Mouse (Mus musculus) heart, adult 8-10 months (tissue): Measurements from ENCODE around the gene Spn. TPM values are rescaled to one million over a fixed set of nuclear protein-coding genes. Genes with fewer than 3 reads are reported as not detected.
A peak's percentile ranks its signal among the peaks of the same experiment; 100 is the strongest.
"Not testable (repeated sequence)": the region's sequence is repeated elsewhere in the genome, so short reads cannot be mapped to it uniquely, and the experiment has no call there.

Experiments used
- DNase-seq: peaks from one replicate; pipeline ENCODE4 v3.0.0; 2022; ENCODE audit warnings: low spot score
- total RNA-seq, 4 experiments: library from RNA; stranded (reverse); gene quantifications; 2 replicates each; pipeline ENCODE4 v1.2.4; 2022

Spn gene
- under 1 TPM; 0.38 to 0.57 (median 0.46) TPM for total RNA-seq

DNA sequence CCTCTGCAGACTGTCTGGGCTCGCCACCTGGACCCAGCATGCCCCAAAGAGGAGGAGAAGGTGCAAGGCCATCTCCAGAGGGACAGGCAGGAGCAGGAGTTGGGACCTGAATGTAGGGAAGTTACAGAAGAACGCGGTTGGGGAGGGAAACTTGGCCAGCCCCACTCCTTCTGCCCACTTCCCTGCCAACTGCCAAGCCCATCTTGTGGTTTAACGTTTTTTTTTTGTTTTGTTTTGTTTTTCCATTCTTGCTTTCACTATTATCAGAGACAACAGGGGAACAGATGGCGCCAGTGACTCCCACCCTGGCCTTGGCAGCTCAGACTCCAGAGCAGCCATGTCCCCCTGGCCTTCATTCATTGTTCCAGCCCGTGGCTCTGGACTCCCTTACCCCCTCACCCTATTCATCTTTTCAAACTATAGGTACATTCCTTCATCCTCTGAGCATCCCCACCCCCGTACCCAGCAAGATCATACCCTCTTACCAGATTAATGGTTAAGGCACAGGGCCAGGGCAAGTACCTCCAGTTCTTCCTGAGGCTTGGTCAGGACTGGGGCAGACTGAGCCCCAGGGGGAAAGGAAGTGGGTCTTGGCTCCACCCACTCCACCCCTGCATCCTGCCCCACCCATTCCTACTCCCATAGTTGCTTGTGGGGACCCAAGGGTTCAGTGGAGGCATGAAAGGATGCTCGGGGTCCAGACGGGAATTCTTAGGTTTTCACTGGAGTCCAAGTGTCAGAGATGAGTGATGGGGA lies at the start of gene Spn:
Gene Spn (minus strand): TSS at position 562 of the 756 bp plus-strand sequence.
- DNase-seq, result no peak

DNA sequence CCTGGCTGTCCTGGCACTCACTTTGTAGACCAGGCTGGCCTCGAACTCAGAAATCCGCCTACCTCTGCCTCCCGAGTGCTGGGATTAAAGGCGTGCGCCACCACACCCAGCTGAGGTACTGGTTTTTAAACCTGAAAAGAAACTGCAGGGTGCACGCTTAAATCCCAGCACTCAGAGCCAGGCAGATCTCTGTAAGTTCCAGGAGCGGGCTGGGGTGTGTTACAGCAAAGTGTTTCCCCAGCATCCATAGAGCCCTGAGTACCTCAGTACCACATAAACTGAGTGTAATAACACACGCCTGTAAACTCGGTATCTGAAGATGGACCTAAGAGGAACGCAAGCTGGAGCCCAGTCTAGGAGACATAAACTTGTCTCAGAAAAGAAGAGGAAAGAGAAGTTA lies 49.7 kb upstream of the Spn start:
- no peak for DNase-seq

DNA sequence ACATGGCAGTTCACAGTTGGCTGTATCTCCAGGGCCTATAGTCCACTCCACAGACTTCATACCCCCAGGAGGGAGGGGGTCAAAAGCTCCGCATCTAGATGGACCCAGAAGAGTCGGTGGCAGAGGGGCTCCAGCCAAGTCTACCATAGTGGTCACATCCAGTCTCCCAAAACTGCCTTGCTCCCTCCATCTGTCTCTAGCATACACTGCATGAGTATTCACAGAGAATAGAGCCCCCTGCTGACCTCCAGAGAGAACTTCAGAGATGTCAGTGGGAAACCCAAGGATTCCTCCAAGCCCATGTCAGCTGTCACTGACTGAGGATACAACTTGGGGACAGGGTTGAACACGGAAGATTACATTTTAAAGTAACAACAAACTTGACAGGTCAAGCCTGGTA lies 48.0 kb upstream of the Spn start:
- DNase-seq, result no peak

DNA sequence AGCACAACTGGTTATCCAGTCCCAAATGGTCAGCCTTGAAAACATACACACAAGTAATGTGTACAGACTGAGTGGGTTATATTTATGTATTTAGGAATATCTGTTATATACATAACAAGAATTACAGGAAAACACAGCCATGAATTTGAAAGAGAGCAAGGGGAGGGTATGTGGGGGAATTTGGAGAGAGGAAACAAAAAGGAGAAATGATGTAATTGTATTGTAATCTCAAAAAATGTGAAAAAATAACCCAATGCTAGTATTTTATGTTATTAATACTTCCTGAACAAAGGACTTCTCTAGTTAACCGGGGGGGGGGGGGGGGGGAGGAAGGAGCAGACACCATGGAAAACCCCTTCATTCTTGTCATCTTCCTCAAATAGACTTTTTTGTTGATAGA lies 47.1 kb upstream of the Spn start:
- no peak for DNase-seq

DNA sequence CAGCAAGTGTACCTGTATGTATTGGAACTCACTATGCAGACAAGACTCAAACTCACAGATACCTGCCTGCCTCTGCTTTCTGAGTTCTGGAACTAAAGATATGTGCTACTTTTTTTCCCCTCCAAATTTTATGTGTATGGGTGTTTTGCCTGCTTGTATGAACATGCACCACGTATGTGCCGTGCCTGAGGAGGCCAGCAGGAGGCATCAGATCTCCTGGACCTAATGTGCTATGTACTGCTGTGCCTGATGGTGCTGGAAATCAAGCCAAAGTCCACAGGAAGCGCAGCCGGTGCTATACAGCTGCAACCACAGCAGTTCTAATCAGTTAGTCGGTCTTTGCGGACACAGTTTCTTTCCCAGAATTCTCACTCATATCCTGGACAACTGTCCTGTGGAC lies 46.2 kb upstream of the Spn start:
- DNase-seq, result no peak

DNA sequence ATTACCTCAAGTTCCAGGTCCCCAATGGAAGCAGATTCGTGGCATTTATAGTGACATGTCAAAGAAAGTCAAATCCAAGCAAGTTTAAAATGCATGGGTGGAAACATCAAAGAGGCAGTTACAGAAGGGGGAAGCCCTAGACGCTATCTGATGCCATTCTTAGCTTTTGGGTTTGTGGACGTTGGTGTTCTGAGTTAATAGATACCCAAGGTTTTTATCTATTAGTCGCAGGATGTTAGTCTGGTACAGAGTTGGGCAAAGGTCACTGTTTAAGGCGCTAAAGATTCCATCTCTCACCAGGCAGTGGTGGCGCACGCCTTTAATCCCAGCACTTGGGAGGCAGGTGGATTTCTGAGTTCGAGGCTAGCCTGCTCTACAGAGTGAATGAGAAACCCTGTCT lies 45.7 kb upstream of the Spn start:
- no peak for DNase-seq

DNA sequence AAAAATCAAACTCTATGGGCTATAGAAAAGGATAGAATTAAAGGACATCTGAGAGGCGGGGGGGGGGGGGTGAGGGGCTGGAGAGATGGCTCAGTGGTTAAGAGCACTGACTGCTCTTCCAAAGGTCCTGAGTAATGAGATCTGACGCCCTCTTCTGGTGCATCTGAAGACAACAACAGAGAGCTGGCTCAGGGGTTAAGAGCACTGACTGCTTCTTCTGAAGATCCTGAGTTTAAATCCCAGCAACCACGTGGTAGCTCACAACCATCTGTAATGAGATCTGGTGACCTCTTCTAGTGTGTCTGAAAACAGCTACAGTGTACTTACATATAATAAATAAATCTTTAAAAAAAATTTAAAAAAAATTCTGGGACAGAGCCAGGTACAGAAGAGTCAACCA lies 44.1 kb upstream of the Spn start:
- not testable (repeated sequence) for DNase-seq

DNA sequence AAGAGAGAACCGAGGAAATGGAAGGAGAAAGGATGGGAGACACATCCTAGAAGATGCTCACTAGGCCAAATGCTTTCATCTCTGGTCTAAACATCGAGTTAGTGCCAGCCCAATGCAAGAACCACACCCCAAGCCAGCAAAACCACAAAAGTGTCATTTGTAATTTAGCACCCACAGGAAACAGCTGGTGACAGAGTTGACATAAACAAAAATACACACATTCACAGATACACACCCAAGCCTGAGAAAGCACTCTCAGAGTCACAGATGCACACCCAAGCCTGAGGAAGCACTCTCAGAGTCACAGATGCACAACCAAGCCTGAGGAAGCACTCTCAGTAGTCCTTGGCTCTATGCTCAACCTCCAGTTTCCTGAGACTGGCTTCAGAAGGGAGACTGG lies 43.2 kb upstream of the Spn start:
- no peak for DNase-seq

DNA sequence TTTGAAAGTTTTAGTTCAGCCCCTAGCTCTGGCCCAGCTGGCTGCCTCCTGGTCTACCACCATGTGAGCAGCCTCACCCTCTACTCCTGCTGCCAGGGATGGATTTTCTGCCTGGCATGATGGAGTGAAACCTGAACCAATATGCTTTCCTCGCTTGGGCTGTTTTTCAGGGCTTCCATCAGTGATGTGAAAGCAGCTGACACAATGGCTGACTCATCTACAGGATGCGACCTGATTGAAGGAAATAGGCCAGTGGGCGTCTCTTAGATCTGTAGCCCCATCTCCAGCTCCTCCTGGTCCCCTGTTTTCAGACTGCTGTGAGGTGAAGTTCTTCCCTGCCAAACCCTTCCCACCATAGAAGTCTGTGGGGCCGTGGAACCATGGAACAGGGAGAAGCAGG lies 39.3 kb upstream of the Spn start:
- no peak for DNase-seq

DNA sequence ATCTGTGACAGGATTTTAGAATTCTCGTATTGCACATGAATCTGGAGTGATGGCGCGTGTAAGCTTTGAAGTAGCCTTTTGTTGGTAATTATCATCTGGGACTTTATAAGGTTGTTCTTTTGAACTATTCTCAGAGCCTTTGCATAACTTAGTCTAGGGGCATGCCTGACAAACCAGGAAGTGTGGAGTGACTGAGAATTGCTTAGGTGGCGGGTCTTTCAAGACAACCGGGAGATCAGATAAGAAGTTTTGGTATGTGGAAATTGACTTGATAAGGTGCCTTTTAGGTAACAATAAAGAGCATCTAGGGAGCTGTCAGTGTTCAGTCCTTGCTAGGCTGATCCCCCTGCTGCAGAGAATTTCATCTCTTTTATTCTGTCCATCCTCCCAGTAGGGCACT lies 28.9 kb upstream of the Spn start:
- DNase-seq, result no peak

DNA sequence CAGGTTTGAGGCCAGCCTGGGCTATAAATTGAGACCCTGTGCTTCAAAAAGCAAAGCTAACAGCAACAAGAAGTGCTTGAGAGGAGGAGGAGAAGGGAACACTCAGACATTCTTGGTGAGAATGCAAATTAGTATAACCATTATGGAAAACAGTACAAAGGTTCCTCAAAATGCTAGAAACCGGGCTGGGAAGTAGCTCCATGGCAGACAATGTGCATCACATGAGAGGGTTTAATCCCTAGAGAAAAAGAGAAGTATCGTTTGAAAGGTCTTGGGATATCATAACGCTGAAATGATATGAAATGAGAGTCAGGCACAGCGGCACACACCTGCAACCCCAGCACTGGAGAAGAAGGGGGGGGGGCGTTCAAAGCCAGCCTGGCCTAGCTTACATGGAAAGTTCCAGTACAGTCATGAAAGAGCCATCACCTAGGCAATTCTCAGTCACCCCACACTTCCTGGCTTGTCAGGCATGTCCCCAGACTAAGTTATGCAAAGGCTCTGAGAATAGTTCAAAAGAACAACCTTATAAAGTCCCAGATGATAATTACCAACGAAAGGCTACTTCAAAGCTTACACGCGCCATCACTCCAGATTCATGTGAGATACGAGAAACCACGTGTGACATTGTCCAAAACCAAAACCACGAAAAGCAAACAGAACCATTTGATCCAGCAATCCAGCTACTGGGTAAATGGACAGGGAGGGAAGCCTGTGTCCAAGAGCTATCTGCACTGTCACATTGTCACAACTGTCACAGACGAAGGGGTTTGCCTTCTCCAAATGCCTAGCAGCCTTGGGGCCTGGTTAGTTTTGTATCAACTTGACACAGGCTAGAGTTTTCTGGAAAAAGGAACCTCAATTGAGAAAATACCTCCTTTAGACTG lies 28.2 kb upstream of the Spn start:
- DNase-seq, result no peak

DNA sequence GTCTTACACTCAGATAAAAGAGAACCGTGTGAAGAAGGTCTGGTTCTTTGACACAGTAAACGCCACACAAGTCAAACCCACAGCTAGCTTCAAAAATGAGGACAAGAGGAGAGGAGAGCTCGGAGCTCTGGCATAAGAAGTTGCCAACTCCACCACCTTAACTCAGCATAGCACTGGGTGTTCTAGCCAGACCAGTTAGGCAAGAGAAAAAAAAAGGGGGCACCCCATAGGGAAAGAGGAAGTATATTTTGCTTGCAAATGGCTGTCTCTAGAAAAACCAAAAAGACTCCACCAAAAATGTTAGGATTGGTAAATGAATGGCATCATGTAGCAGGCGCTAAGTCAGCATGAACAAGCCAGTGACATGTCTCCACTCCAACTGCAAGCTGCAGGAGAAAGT lies 26.4 kb upstream of the Spn start:
- DNase-seq, result no peak

DNA sequence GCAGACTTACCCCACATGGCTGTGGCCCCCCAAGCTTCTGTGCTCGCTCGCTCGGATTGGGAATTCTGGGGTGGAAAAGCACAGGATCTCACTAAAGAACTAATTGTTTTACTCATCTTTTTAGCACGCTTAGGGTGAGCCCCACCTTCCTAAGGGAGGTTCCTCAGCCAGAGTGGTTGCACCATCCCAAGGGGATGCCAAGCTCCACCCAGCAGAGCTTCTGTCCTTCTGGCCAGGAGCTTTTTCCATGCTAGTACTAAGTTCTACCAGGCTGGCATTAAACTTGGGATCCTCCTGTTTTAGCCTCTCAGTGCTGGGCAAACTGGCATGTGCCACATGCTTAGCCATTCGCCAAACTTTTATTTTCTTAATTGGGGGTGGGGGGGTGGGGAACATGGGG lies 24.9 kb upstream of the Spn start:
- DNase-seq, result no peak

DNA sequence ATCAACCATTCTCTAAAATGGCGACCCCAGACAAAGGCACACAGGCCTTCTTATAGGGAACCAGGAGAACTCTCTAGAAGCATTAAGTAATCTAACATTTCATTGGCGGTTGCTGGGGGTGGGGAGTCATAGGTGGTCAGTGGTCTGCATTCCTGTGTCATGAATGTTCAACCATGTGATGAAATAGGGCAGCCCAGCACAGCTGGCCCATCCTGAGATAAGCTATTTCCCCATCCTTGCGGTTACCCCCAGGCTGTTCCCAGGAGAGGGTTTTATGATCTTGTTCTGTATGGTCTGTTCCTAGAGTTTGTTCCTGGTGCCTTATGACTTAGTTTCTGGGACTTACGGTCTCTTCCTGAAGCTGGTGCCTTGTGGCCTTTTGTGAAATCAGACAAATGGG lies 19.9 kb upstream of the Spn start:
- peak; percentile 30 for DNase-seq

DNA sequence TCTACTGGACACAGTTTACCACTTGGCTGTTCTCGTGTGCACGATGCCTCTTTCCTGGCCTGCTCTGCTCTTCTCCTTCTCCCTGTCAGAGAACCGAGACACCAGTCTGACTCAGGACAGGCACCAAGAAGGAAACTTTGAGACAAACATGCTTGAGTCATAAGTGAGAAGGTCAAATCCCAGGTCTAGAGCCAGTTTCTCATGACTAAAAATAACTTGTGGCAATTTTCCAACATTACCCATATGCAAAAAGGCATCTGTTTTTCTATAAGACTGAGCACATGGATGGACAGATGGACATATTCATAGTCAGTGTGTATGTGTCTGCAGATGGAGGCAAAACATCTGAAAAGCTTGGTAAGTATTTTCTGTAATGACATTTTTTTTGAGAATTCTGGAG lies 15.9 kb upstream of the Spn start:
- no peak for DNase-seq

DNA sequence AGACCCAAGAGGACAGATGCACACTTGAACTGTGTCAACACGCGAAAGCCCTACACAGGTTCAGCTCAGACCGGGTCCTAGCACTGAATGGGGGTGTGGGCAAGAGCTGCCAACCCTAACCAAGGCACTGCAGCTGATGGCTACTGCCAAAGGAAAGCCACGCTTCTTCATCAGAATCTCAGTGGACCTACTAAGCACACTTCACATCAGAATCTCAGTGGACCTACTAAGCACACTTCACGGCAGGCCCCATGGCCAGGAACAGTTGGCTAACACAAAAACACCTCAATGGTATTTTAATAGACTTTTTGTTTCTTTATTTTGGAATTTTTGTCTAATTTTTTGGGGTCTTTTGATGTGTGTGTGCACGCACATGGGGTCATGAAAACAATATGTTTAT lies 14.8 kb upstream of the Spn start:
- no peak for DNase-seq

DNA sequence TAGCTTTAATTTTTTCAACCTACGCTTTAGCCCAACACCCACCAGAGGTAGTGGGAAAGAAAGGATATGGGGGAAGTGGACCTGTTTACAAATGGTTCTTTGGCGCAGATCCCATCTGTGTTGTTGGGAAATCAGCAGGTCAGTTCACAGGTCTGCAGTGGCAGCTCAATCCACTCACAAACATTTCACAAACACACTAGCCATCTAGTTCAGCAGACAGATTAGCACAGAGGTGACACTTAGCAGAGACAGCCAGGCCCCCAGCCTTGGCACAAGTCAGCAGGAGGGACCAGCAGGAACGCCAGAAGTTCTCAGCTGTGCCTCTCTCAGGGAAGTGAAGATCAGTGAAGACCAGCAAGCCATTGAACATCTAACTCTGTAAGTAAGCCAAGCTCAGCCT lies 10.3 kb upstream of the Spn start:
- DNase-seq, result no peak

DNA sequence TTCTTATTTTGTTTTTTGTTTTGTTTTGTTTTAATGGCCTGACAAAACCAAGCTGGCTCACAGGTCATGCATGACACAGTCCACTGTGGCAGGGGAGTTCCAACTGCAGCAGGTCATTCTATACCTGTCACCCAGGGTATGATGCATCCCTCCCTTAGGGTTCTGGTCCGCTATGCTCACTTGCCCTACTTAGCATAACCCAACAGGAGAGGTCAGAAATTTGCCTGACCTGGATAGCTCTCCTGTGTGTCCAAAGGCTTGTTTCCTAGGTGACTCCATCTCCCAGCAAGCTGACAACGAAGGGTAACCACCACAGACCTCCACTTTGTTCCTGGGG lies 8.6 kb upstream of the Spn start:
- no peak for DNase-seq

DNA sequence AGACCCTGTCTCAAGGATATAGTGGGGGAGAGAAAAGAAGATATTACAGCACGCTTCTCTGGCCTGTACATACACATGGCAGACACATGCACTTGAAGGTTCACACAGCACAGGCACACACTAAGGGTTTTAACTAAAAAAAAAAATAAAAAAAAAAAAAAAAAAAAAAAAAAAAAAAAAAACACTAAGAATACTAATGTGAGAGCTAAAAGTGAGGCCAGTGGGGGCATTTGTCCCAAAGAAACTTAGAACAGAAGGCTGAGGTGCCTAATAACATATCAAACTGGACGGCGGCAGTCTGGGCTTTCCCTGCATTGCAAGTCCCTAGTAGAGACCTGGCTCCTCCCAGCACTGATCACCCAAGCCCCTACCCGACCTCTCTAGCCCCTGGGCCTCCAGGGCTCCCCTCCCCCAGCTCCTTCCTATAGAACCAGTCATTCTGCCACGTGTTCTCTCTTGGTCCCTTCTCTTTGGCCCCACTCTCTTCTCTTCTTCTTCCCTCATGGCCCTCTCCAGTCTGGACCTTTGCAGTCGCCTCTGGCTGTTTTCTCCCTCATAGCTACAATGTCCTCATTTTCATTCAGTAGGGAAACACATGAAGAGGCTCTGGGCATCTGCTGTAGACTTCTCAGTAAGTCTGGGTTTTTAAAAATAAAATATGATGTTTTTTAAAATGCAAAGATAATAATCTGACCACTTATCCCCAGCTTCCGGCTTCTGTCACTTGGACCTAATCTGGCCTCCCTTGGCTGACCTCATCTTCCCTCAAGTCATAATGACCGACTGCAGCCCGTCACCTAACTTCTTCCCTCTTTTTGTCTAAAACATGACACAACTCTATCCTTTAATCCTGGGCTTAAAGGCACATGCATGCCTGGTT lies 8.0 kb upstream of the Spn start:
- DNase-seq, result no peak

DNA sequence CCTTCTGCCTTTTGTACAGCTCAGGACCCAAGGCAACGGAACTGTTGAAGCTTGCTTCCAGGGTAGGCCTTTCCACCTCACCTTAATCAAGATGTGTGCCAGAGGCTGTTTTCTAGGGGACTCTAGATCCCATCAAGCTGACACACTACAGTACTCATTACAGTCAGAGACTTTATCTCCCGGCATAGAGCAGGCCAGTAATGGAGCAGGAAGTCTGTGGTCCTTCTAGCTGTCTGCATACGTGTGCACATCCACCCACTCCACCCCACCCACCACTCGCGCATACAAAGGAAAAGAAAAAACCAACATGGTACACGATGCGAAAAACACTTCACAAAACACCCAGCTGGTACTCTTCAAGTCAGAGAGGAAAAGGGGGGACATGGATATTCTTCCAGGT lies 6.8 kb upstream of the Spn start:
- DNase-seq, result no peak

DNA sequence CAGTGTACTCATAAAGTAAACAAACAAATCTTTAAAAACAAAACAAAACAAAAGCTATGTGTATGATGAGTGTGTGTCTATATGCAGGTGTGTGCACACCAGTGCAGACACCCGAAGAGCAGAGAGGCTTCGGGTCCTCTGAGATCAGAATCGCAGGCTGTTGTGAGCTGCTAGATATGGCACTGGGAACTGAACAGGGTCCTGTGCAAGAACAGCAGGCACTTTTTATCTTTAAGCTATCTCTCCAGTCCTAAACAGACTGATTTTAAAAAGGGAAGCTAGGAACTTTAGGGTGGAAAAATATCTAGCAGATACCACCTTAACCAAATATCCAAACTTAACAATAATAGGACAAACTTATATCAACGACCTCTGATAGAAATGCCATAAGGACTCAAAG lies 5.0 kb upstream of the Spn start:
- DNase-seq, result no peak

DNA sequence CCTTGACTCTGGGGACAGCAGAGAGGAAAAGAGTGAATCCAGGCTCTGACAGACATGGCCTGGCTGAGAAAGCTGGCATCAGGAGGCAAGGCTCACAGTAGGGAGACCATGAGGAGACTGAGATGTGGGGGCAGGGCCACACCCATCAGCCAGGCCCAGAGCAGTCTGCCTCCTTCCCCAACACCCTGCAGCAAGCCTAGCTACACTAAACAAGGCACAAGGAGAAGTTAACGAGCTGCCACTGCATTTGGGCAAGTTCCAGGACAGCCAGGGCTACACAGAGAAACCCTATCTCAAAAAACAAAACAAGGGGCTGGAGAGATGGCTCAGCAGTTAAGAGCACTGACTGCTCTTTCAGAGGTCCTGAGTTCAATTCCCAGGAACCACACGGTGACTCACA lies 4.6 kb upstream of the Spn start:
- DNase-seq, result no peak
